Mouse (Mus musculus): ENCODE data around the gene Ccnq.

GRCm38 (mm10) chr11:78751843-78752203 lies 294 bp upstream of the Ccnq start:
- TF ChIP-seq CTCF (IDR thresholded peaks at IDR 0.05; ENCODE audit: borderline replicate concordance, extremely low read depth, insufficient read depth, insufficient read length) (no peak), POLR2A (IDR thresholded peaks at IDR 0.05; ENCODE audit: borderline replicate concordance, extremely low read depth, insufficient read depth, insufficient read length, poor library complexity, severe bottlenecking) (no peak)

Measured in brain, embryonic 14.5 days (tissue).